Mouse (Mus musculus): Measurements from ENCODE around the gene Psg25. TPM values are rescaled to one million over a fixed set of nuclear protein-coding genes. Genes with fewer than 3 reads are reported as not detected.

Psg25 gene
- polyA plus RNA-seq, 1 experiment, result not detected

GRCm38 (mm10) chr7:18511479-18511878 lies 20.6 kb downstream of the Psg25 start:
- WGBS, result 28% methylated on average over 9 of the region's 9 CpGs
- DNase-seq (ENCODE audit: low read depth in 1 of 2, low spot score in 2 of 2), result no peak
- Histone ChIP-seq H3K27ac (ENCODE audit: insufficient read depth, low read length) (no peak overlapping the region), H3K4me1 (ENCODE audit: control insufficient read depth, insufficient read depth, insufficient read length) (no peaks in the 10 kb centered on the region), H3K4me3 (ENCODE audit: extremely low read depth, insufficient read depth, insufficient read length) (no peak overlapping the region), H3K27me3 (ENCODE audit: control insufficient read depth, insufficient read depth, low read length) (no peaks in the 10 kb centered on the region), H3K36me3 (ENCODE audit: control insufficient read depth, insufficient read depth, low read length) (no peaks in the 10 kb centered on the region)
- TF ChIP-seq POLR2A (IDR thresholded peaks at IDR 0.05; ENCODE audit: low read depth, low read length), result no peak
- no peak for TF ChIP-seq CTCF (IDR thresholded peaks at IDR 0.05; ENCODE audit: extremely low read depth, insufficient read depth, insufficient read length, insufficient replicate concordance)

GRCm38 (mm10) chr7:18484077-18484476 lies 48.0 kb downstream of the Psg25 start, which contains the start of gene Psg26:
Psg26 (minus strand) TSS chr7:18484177.
- H3K27me3 ChIP-seq (ENCODE audit: control insufficient read depth, insufficient read depth, low read length), result no peaks in the 10 kb centered on the region
- no peaks in the 10 kb centered on the region for H3K36me3 ChIP-seq (ENCODE audit: control insufficient read depth, insufficient read depth, low read length)
- H3K4me3 ChIP-seq (ENCODE audit: extremely low read depth, insufficient read depth, insufficient read length), result no peak within 1 kb of the TSS
- H3K4me1 ChIP-seq (ENCODE audit: control insufficient read depth, insufficient read depth, insufficient read length), result no peaks in the 10 kb centered on the region
- WGBS, result 54% methylated on average over 1 of the region's 1 CpGs
- H3K27ac ChIP-seq (ENCODE audit: insufficient read depth, low read length), result no peak within 1 kb of the TSS
- TF ChIP-seq POLR2A (IDR thresholded peaks at IDR 0.05; ENCODE audit: low read depth, low read length) (no peak), CTCF (IDR thresholded peaks at IDR 0.05; ENCODE audit: extremely low read depth, insufficient read depth, insufficient read length, insufficient replicate concordance) (no peak)
- no peak for DNase-seq (ENCODE audit: low read depth in 1 of 2, low spot score in 2 of 2)

Other genes starting within 250 kb of the Psg25 start
- not detected in 2 replicates for gene Psg18, start 177.3 kb downstream of the Psg25 start, polyA plus RNA-seq (2012; rRNA removed)
- not detected in 2 replicates for gene Psg28, start 100.2 kb downstream of the Psg25 start, polyA plus RNA-seq (2012; rRNA removed)
- not detected in 2 replicates for gene Psg26, start 48.1 kb downstream of the Psg25 start, polyA plus RNA-seq (2012; rRNA removed)
- not detected in 2 replicates for gene Psg27, start 35.0 kb upstream of the Psg25 start, polyA plus RNA-seq (2012; rRNA removed)
- not detected in 2 replicates for gene Psg23, start 84.2 kb upstream of the Psg25 start, polyA plus RNA-seq (2012; rRNA removed)
- not detected in 2 replicates for gene Psg21, start 124.5 kb upstream of the Psg25 start, polyA plus RNA-seq (2012; rRNA removed)
- not detected in 2 replicates for gene Psg20, start 153.9 kb upstream of the Psg25 start, polyA plus RNA-seq (2012; rRNA removed)
- gene Psg22, start 185.8 kb upstream of the Psg25 start, polyA plus RNA-seq (2012; rRNA removed), result not detected in 2 replicates